Mouse (Mus musculus) testis, adult 2 months (tissue): ENCODE results near the gene Arhgap40. TPM values are rescaled to one million over a fixed set of nuclear protein-coding genes. Genes with fewer than 3 reads are reported as not detected.

ENCODE experiments used
- H3K27ac ChIP-seq: fragments of 200-500 bp; 2 replicates; pipeline ENCODE4 v1.5.1; 2012; ENCODE audit warnings: low read depth, low read length; ENCODE audit not compliant: control insufficient read depth, insufficient read depth
- H3K27me3 ChIP-seq: fragments of 200-500 bp; 2 replicates; pipeline ENCODE4 v1.6.1; 2012; ENCODE audit warnings: mild to moderate bottlenecking, low read length, moderate library complexity; ENCODE audit not compliant: control insufficient read depth, insufficient read depth
- H3K36me3 ChIP-seq: fragments of 200-500 bp; 2 replicates; pipeline ENCODE4 v1.6.1; 2012; ENCODE audit warnings: mild to moderate bottlenecking, low read length; ENCODE audit not compliant: control insufficient read depth, insufficient read depth
- H3K4me1 ChIP-seq: fragments of 200-500 bp; 2 replicates; pipeline ENCODE4 v1.6.1; 2012; ENCODE audit warnings: low read length; ENCODE audit not compliant: control insufficient read depth, insufficient read depth
- H3K4me3 ChIP-seq: fragments of 200-500 bp; 2 replicates; pipeline ENCODE4 v1.5.1; 2012; ENCODE audit warnings: low read depth, mild to moderate bottlenecking, low read length, moderate library complexity, mixed read lengths; ENCODE audit not compliant: control insufficient read depth
- CTCF ChIP-seq: fragments of 200-500 bp; IDR thresholded peaks from 2 replicates; pipeline ENCODE4 v1.5.1; 2012; ENCODE audit warnings: low read depth, mild to moderate bottlenecking, inconsistent platforms, low read length, moderate library complexity; ENCODE audit not compliant: control insufficient read depth, insufficient read depth, insufficient replicate concordance
- POLR2A ChIP-seq: fragments of 200-500 bp; IDR thresholded peaks from 2 replicates; pipeline ENCODE4 v1.6.1; 2012; ENCODE audit warnings: low read depth, mild to moderate bottlenecking, inconsistent platforms, low read length, moderate library complexity; ENCODE audit not compliant: control insufficient read depth
- polyA plus RNA-seq: library from polyadenylated mRNA; depleted of rRNA; stranded (reverse); fragments of >200 nt; gene quantifications from 2 replicates; pipeline ENCODE4 v1.2.3, GENCODE M21; 2012

Arhgap40 gene
- polyA plus RNA-seq, 1 experiment = 1.9 TPM

GRCm38 (mm10) chr2:158561371-158562144, 49.0 kb downstream of the Arhgap40 start:
- H3K4me1 ChIP-seq = peaks cover 4% of the 10 kb centered on the region; the same call in 1 of the 2 replicates
- TF ChIP-seq POLR2A (no peak), CTCF (no peak)
- no peaks in the 10 kb centered on the region for H3K36me3 ChIP-seq
- no peaks in the 10 kb centered on the region for H3K27me3 ChIP-seq
- no peak overlapping the region for H3K27ac ChIP-seq
- no peak overlapping the region for H3K4me3 ChIP-seq

- no peaks in the 10 kb centered on the region for H3K36me3 ChIP-seq
- no peak overlapping the region for H3K4me3 ChIP-seq
- no peak overlapping the region for H3K27ac ChIP-seq
- no peaks in the 10 kb centered on the region for H3K27me3 ChIP-seq
- H3K4me1 ChIP-seq = no peaks in the 10 kb centered on the region
- TF ChIP-seq POLR2A (no peak), CTCF (no peak)
Observed at GRCm38 (mm10) chr2:158570421-158571081, 58.0 kb downstream of the Arhgap40 start.

GRCm38 (mm10) chr2:158579979-158580378, 67.4 kb downstream of the Arhgap40 start:
- no peak overlapping the region for H3K4me3 ChIP-seq
- no peak for TF ChIP-seq POLR2A
- H3K36me3 ChIP-seq = no peaks in the 10 kb centered on the region
- no peak overlapping the region for H3K27ac ChIP-seq
- H3K27me3 ChIP-seq = no peaks in the 10 kb centered on the region
- H3K4me1 ChIP-seq = peaks cover 3% of the 10 kb centered on the region; the same call in 1 of the 2 replicates

GRCm38 (mm10) chr2:158584621-158585358, 72.2 kb downstream of the Arhgap40 start:
- no peaks in the 10 kb centered on the region for H3K27me3 ChIP-seq
- TF ChIP-seq CTCF (no peak), POLR2A (no peak)
- H3K4me3 ChIP-seq = no peak overlapping the region
- H3K4me1 ChIP-seq = peaks cover 3% of the 10 kb centered on the region; the same call in 1 of the 2 replicates
- no peaks in the 10 kb centered on the region for H3K36me3 ChIP-seq
- H3K27ac ChIP-seq = no peak overlapping the region

- H3K4me3 ChIP-seq = no peak overlapping the region
- H3K36me3 ChIP-seq = no peaks in the 10 kb centered on the region
- no peak for TF ChIP-seq CTCF
- TF ChIP-seq POLR2A = no peak
- peaks cover 3% of the 10 kb centered on the region; the same call in 1 of the 2 replicates for H3K4me1 ChIP-seq
- no peaks in the 10 kb centered on the region for H3K27me3 ChIP-seq
- H3K27ac ChIP-seq = no peak overlapping the region
Observed at GRCm38 (mm10) chr2:158588524-158589271, 76.1 kb downstream of the Arhgap40 start.

- no peaks in the 10 kb centered on the region; the same call in 1 of the 2 replicates for H3K4me1 ChIP-seq
- TF ChIP-seq CTCF = no peak
- TF ChIP-seq POLR2A = no peak
- no peaks in the 10 kb centered on the region for H3K36me3 ChIP-seq
- H3K27ac ChIP-seq = no peak overlapping the region
- H3K27me3 ChIP-seq = no peaks in the 10 kb centered on the region
- no peak overlapping the region for H3K4me3 ChIP-seq
Observed at GRCm38 (mm10) chr2:158590495-158590894, 77.9 kb downstream of the Arhgap40 start.
